Mouse (Mus musculus): ENCODE data around the gene Zfp652. TPM values are rescaled to one million over a fixed set of nuclear protein-coding genes. Genes with fewer than 3 reads are reported as not detected.

Zfp652 gene
- total and polyA plus RNA-seq, 3 experiments = 3.0 to 9.8 (median 6.2) TPM

GRCm38 (mm10) chr11:95746821-95747220, 34.3 kb downstream of the Zfp652 start:
- DNase-seq (ENCODE audit: extremely low read depth) = no peak
- in situ Hi-C loops (cut with MboI; ENCODE audit: low pct_ligation_motif_present, low pct_unique_long_range_greater_than_20kb, low sequenced_read_pairs) (no loop called here), dilution Hi-C loops (cut with MboI; ENCODE audit: extremely low pct_ligation_motif_present, extremely low pct_unique_long_range_greater_than_20kb, low sequenced_read_pairs) (no loop called here)
- H3K27ac ChIP-seq (ENCODE audit: insufficient read depth, low read depth) = no peak overlapping the region
- peaks cover 13 to 43% of the 10 kb centered on the region in 2 experiments for H3K36me3 ChIP-seq (replicated peaks in 1 of 2; ENCODE audit: control insufficient read depth in 1 of 2, insufficient read depth in 1 of 2, low read length in 1 of 2)
- TF ChIP-seq IRF4 (IDR thresholded peaks at IDR 0.05; ENCODE audit: low read depth, low read length) (no peak), UBTF (IDR thresholded peaks at IDR 0.05; ENCODE audit: low read depth, low read length) (no peak), BHLHE40 (IDR thresholded peaks at IDR 0.05; ENCODE audit: low read depth, low read length) (no peak), ZC3H11A (IDR thresholded peaks at IDR 0.05; ENCODE audit: low read depth, low read length) (no peak), GABPA (IDR thresholded peaks at IDR 0.05; ENCODE audit: insufficient replicate concordance, low read depth, low read length) (no peak), E2F4 (IDR thresholded peaks at IDR 0.05; ENCODE audit: insufficient replicate concordance, low read depth, low read length) (no peak), CTCF (conservative IDR thresholded peaks at IDR 0.05 in 1 of 2, IDR thresholded peaks at IDR 0.05 in 1 of 2; ENCODE audit: low read depth in 2 of 2, low read length in 2 of 2) (no peak), TBP (conservative IDR thresholded peaks at IDR 0.05; ENCODE audit: low read depth, low read length) (no peak), ZKSCAN1 (IDR thresholded peaks at IDR 0.05; ENCODE audit: borderline replicate concordance, low read depth, low read length) (no peak), RAD21 (IDR thresholded peaks at IDR 0.05; ENCODE audit: low read depth, low read length) (no peak), SIN3A (IDR thresholded peaks at IDR 0.05; ENCODE audit: low read length) (no peak), JUND (conservative IDR thresholded peaks at IDR 0.05; ENCODE audit: low read depth, low read length) (no peak)
- no peak overlapping the region for H3K4me2 ChIP-seq (ENCODE audit: insufficient read depth, low read depth, poor library complexity, severe bottlenecking)
- peaks cover 0 to 12% of the 10 kb centered on the region in 2 experiments; a peak in 2 of 4 replicates for H3K4me1 ChIP-seq (ENCODE audit: control insufficient read depth in 1 of 2, insufficient read depth in 2 of 2)
- no peaks in the 10 kb centered on the region for H3K27me3 ChIP-seq (replicated peaks)
- peaks cover 5% of the 10 kb centered on the region; the same call in 1 of the 2 replicates for H3K79me2 ChIP-seq (replicated peaks; ENCODE audit: control insufficient read depth, extremely low read depth, insufficient read depth, poor library complexity, severe bottlenecking)
- H3K4me3 ChIP-seq (replicated peaks in 1 of 3; ENCODE audit: low read depth in 2 of 3, low read length in 2 of 3, poor library complexity in 1 of 3) = no peak overlapping the region
- H3K9ac ChIP-seq (ENCODE audit: insufficient read depth, low read depth) = no peak overlapping the region
- H3K9me3 ChIP-seq (replicated peaks; ENCODE audit: low read length) = no peaks in the 10 kb centered on the region

- dilution Hi-C loops (cut with MboI; ENCODE audit: extremely low pct_ligation_motif_present, extremely low pct_unique_long_range_greater_than_20kb, low sequenced_read_pairs) = no loop called here
- H3K27ac ChIP-seq (ENCODE audit: insufficient read depth, low read depth) = no peak overlapping the region
- no peak overlapping the region for H3K4me3 ChIP-seq (replicated peaks in 1 of 3; ENCODE audit: low read depth in 2 of 3, low read length in 2 of 3, poor library complexity in 1 of 3)
Observed at GRCm38 (mm10) chr11:95748331-95748730, 35.9 kb downstream of the Zfp652 start.

More at GRCm38 (mm10) chr11:95748331-95748730, 35.9 kb downstream of the Zfp652 start:
- H3K36me3 ChIP-seq (replicated peaks in 1 of 2; ENCODE audit: control insufficient read depth in 1 of 2, insufficient read depth in 1 of 2, low read length in 1 of 2) = peaks cover 20 to 52% of the 10 kb centered on the region in 2 experiments
- peaks cover 5% of the 10 kb centered on the region; the same call in 1 of the 2 replicates for H3K79me2 ChIP-seq (replicated peaks; ENCODE audit: control insufficient read depth, extremely low read depth, insufficient read depth, poor library complexity, severe bottlenecking)
- DNase-seq (ENCODE audit: extremely low read depth) = no peak
- H3K9ac ChIP-seq (ENCODE audit: insufficient read depth, low read depth) = no peak overlapping the region
- H3K27me3 ChIP-seq (replicated peaks) = no peaks in the 10 kb centered on the region
- no peak overlapping the region for H3K4me2 ChIP-seq (ENCODE audit: insufficient read depth, low read depth, poor library complexity, severe bottlenecking)
- no peaks in the 10 kb centered on the region for H3K9me3 ChIP-seq (replicated peaks; ENCODE audit: low read length)
- peaks cover 0 to 12% of the 10 kb centered on the region in 2 experiments; a peak in 2 of 4 replicates for H3K4me1 ChIP-seq (ENCODE audit: control insufficient read depth in 1 of 2, insufficient read depth in 2 of 2)
- TF ChIP-seq GABPA (IDR thresholded peaks at IDR 0.05; ENCODE audit: insufficient replicate concordance, low read depth, low read length) = no peak
- no peak for TF ChIP-seq MXI1 (IDR thresholded peaks at IDR 0.05; ENCODE audit: low read depth, low read length)
- no peak for TF ChIP-seq ETS1 (conservative IDR thresholded peaks at IDR 0.05; ENCODE audit: low read depth, low read length)
- TF ChIP-seq BHLHE40 (IDR thresholded peaks at IDR 0.05; ENCODE audit: low read depth, low read length) = no peak
- TF ChIP-seq POLR2A (IDR thresholded peaks at IDR 0.05; ENCODE audit: low read depth, low read length) = no peak
- no peak for TF ChIP-seq NELFE (IDR thresholded peaks at IDR 0.05; ENCODE audit: low read depth, low read length)
- TF ChIP-seq E2F4 (IDR thresholded peaks at IDR 0.05; ENCODE audit: insufficient replicate concordance, low read depth, low read length) = no peak
- no peak for TF ChIP-seq MAX (IDR thresholded peaks at IDR 0.05; ENCODE audit: low read length)
- no peak for TF ChIP-seq MEF2A (IDR thresholded peaks at IDR 0.05; ENCODE audit: borderline replicate concordance, low read depth, low read length)
- TF ChIP-seq ZC3H11A (IDR thresholded peaks at IDR 0.05; ENCODE audit: low read depth, low read length) = no peak
- no peak for TF ChIP-seq TCF12 (IDR thresholded peaks at IDR 0.05; ENCODE audit: low read depth, low read length)
- in situ Hi-C loops (cut with MboI; ENCODE audit: low pct_ligation_motif_present, low pct_unique_long_range_greater_than_20kb, low sequenced_read_pairs) = no loop called here

All from CH12.LX (cell line).